Mouse (Mus musculus) spleen, postnatal 4 days (tissue): ENCODE results near the gene Fgd1.

ENCODE experiments used
- DNase-seq, 2 experiments: peaks; one replicate each; pipeline ENCODE4 v3.0.0; 2022; ENCODE audit warnings: low spot score in 2 of 2

The Fgd1 gene

DNA sequence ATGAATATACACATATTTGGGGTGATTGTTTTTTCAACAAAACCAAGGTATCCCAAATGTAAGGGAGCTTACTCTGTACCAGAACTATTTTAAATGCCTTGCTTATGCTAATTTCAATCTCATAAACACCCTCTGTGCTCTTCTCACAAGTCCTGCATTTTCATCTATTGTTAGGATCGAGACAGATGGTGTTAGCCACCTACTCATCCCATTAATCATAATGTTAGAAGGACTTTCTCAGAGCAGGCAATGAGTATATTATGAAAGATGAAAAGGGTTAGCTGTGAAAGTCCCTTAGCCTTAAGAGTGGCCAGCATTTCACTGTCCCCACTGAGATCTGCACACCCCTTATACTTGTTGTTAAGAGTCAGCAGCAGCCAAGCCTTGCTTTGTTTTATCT lies 41.5 kb downstream of the Fgd1 start:
- no peak for DNase-seq

DNA sequence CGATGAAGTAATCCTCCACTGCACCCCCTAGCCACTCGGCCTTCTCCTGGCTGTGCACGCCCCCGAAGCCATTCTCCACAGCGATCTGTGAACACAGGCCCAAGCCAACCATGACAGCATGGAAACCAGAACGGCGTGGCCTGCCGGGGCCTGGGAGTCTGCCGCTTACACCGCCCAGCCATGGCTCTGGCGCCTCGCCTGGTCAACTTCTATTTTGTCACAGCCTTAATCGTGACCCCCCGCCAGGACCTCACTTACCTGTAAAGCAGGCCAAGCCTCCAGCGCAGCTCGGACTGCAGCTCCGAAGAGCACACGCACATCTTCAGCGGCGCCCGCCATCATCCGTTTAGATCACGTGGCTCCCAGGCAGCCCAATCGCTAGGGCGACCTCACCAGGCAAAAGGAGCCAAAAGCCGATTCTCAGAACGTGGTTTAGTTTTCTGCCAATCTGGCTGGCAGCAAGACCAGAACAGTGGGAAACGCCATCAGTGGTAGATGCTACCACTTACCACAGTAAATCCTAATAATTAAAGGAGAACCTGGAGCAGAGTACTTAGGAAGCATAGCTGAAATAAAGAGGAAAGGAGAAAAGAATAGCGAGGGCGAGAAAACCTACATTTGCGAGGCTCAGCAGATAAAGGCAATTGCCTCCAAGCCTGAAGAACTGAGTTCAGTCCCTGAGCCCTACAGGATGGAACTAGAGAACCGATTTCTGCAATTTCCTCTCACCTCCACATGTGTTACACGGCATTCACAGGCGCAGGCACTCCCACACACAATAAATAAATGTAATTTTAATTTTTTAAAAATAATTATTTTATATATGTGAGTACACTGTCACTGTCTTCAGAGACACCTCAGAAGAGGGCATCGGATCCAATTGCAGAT lies 50.5 kb downstream of the Fgd1 start, which contains the start of gene Tsr2:
Gene Tsr2 (minus strand): TSS at position 373 of the 888 bp plus-strand sequence.
- DNase-seq = peak; percentile 58 to 78

DNA sequence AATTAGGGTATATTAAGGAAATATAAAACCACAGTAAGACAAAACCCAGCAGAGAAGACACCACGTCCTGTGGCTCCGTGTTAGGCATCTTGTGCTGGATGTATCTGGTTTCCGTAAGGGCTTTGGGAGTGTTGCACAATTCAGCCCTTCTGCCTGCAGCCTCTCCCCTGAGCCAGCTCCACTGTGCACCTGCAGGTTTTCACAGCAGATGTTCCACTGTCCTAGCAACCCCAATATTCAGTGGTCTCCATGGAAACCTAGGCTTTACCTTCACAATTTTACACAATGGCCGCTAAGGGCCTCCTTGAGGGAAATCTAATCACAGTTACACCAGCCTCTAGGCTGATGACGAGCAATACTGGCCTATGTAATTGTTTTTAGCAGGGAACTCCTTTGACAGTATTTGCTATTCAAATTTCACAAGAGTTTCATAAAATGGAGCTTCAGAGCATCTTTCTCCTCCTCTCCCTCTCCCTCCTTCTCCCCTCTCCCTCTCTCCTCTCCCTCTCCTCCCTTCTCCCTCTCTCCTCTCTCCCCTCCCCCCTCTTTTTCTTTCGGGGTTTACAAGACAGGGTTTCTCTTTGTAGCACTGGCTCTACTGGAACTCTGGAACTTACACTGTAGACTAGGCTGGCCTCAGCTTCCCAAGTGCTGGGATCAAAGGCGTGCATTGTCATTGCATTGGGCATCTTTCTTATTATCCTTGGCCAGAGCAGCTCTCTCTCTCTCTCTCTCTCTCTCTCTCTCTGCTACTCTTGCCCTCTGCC lies 61.5 kb downstream of the Fgd1 start:
- DNase-seq = no peak

DNA sequence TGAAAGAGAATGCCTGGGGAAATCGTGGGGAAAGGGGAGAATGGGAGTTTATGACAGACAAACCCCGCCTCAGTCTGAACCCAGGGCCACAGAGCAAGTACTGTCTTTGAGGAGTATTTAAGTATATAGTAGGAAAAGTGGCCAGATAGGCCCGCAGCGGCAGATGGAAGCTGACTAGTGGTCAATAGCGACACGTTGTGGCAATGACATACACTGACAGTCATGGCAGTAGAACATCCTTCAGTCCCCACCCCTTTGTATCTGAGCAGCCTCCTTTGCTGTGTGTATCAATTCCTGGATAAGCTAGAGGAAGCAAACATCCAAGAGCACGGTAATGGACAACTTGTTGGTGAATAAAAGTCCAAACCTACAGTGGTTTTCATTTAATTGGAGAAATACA lies 70.8 kb downstream of the Fgd1 start:
- peak in 1 of 2 experiments; percentile 11 for DNase-seq

DNA sequence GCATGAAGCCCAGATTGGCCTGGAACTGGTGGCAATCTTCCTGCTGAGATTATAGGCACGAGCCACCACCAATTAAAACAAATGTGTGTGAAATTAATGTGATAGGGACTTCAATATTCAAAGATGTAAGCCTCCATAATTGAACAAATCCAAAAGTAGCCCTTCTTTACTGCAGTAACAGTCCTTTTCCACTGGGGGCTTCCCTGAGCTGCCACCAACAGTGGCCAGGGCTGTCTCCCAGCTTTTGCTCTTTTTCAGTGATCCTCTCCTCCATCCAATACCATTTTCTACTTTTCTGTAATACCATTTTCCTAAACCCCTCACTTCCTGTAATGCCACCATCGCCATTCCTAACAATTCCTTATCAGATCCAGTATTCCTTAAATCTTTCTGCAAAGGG lies 71.5 kb downstream of the Fgd1 start:
- no peak for DNase-seq

DNA sequence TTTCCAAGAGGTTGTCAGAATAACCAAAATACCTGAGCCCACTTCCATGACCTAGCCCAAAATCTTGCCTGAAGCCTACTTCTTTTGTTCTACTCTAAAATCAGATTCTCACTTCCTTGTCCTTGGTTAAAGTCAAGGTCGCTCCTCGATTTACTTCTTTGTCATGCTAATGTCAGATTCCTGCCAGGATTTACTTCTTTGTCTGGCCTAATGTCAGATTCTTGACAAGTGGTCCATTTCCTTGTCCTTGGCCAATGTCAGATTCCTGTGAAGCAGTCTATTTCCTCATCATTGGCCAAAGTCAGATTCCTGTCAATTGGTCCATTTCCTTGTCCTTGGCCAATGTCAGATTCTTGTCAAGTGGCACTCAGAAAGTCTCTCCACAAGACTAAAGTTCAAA lies 78.0 kb downstream of the Fgd1 start:
- DNase-seq = no peak

DNA sequence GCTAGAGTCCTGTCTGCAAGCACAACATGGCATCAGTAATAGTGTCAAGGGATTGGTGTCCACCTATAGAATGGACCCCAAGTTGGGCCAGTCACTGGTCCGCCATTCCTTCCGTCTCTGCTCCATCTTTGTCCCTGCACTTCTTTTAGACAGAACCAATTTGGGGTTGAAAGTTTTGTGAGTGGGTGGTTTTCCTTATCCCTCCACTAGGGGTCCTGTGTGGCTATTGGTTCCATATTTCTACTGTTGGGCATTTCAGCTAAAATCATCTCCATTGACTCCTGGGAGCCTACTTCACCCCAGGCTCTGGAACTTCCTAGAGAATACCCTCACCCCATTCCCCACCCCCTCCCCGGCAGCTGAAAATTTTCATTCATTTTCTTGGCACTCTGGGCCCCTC lies 84.5 kb downstream of the Fgd1 start:
- DNase-seq = no peak

DNA sequence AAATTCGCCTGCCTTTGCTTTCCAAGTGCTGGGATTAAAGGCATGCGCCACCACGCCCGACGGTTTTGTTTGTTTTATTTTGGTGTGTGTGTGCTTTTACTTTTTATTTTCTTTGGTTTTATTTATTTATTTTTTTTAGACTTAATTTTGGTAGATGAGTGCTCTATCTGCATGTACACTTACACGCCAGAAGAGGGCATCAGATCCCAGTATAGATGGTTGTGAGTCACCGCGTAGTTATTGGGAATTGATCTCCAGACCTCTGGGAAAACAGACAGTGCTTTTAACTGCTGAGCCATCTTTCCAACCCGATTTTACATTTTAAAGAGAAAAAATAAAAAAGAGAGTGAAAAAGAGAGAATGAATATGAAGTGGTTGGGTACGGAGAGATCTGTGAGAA lies 86.8 kb downstream of the Fgd1 start:
- no peak for DNase-seq
